Mouse (Mus musculus): ENCODE measurements at regions not wholly inside any gene's neighbourhood (a gene's known extent, or its start where the extent isn't known, plus 50 kb on each side); places are given as distances from the start of the nearest gene placed in this dataset.

GRCm38 (mm10) chr6:51709340-51710067, 185.8 kb downstream of the Snx10 start:
- ATAC-seq (no peak), DNase-seq (ENCODE audit: low spot score) (no peak)
- Histone ChIP-seq H3K9me3 (replicated peaks; ENCODE audit: control insufficient read depth, low read length) (no peaks in the 10 kb centered on the region), H3K4me2 (ENCODE audit: low read length) (no peak overlapping the region), H3K4me3 (ENCODE audit: low read depth, low read length) (no peak overlapping the region), H3K27ac (ENCODE audit: low read depth, low read length) (no peak overlapping the region), H3K4me1 (ENCODE audit: control insufficient read depth, insufficient read depth, low read length) (no peaks in the 10 kb centered on the region), H3K36me3 (ENCODE audit: control insufficient read depth, insufficient read depth, low read length) (no peaks in the 10 kb centered on the region), H3K9ac (ENCODE audit: low read length) (no peak overlapping the region), H3K27me3 (replicated peaks; ENCODE audit: control insufficient read depth, insufficient read depth, low read length) (no peaks in the 10 kb centered on the region)
- 72% methylated on average over 11 of the region's 11 CpGs for WGBS

DNA sequence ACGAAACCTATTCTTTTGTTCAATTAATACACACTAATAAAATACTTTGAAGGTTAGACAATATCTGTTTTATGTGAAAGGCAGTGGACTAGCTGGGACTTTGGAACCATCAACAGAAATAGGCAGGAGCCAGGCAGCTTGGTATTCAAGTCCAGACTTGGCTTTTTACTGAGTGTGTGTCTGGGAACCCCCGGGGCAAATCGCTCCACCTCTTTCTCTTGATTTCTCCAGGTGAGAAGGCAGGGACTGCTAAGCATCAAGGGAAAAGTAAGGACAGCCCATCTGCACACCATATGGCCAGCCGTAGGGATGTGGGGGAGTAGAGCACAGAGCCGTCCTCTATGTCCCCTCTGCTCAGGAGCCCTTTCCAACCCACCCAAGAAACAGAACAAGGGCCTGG, 186.5 kb downstream of the Snx10 start:
- no peak overlapping the region for H3K4me2 ChIP-seq (ENCODE audit: low read length)
- no peak overlapping the region for H3K27ac ChIP-seq (ENCODE audit: low read depth, low read length)
- 85% methylated on average over 5 of the region's 5 CpGs for WGBS
- H3K27me3 ChIP-seq (replicated peaks; ENCODE audit: control insufficient read depth, insufficient read depth, low read length), result no peaks in the 10 kb centered on the region
- H3K9ac ChIP-seq (ENCODE audit: low read length), result no peak overlapping the region
- no peaks in the 10 kb centered on the region for H3K36me3 ChIP-seq (ENCODE audit: control insufficient read depth, insufficient read depth, low read length)
- no peaks in the 10 kb centered on the region for H3K9me3 ChIP-seq (replicated peaks; ENCODE audit: control insufficient read depth, low read length)
- H3K4me1 ChIP-seq (ENCODE audit: control insufficient read depth, insufficient read depth, low read length), result no peaks in the 10 kb centered on the region
- no peak for DNase-seq (ENCODE audit: low spot score)
- ATAC-seq, result no peak
- H3K4me3 ChIP-seq (ENCODE audit: low read depth, low read length), result no peak overlapping the region

- no peaks in the 10 kb centered on the region for H3K4me1 ChIP-seq (ENCODE audit: control insufficient read depth, insufficient read depth, low read length)
- H3K9ac ChIP-seq (ENCODE audit: low read length), result no peak overlapping the region
- no peak for DNase-seq (ENCODE audit: low spot score)
- WGBS, result 90% methylated on average over 15 of the region's 15 CpGs
- H3K36me3 ChIP-seq (ENCODE audit: control insufficient read depth, insufficient read depth, low read length), result no peaks in the 10 kb centered on the region
- no peak overlapping the region for H3K4me2 ChIP-seq (ENCODE audit: low read length)
- no peak overlapping the region for H3K4me3 ChIP-seq (ENCODE audit: low read depth, low read length)
- no peaks in the 10 kb centered on the region for H3K9me3 ChIP-seq (replicated peaks; ENCODE audit: control insufficient read depth, low read length)
- no peaks in the 10 kb centered on the region for H3K27me3 ChIP-seq (replicated peaks; ENCODE audit: control insufficient read depth, insufficient read depth, low read length)
- H3K27ac ChIP-seq (ENCODE audit: low read depth, low read length), result no peak overlapping the region
- no peak for ATAC-seq
Measured at GRCm38 (mm10) chr6:51710926-51711615, 187.4 kb downstream of the Snx10 start.

DNA sequence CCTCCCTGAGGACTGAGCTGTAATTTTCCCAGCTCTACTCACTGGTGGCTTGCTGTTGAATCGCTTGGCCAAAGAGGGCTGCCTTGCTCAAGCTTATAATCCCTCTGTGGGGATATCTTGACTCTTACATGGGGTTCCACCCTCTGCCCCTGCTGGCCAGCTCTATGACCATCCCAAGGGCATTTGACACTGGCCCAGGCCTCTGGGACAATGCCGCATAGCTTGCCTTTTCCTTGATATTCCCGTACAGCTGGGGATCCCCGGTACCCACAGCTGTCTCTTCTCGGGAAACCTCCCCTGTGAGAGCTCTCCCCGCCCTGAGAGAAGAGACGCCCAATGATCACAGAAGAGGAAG, 187.9 kb downstream of the Snx10 start:
- WGBS, result 93% methylated on average over 7 of the region's 7 CpGs
- DNase-seq (ENCODE audit: low spot score), result no peak

GRCm38 (mm10) chr6:51715158-51715840, 191.6 kb downstream of the Snx10 start:
- no peak overlapping the region for H3K9ac ChIP-seq (ENCODE audit: low read length)
- H3K4me1 ChIP-seq (ENCODE audit: control insufficient read depth, insufficient read depth, low read length), result no peaks in the 10 kb centered on the region
- 31% methylated on average over 8 of the region's 8 CpGs for WGBS
- H3K4me3 ChIP-seq (ENCODE audit: low read depth, low read length), result no peak overlapping the region
- H3K9me3 ChIP-seq (replicated peaks; ENCODE audit: control insufficient read depth, low read length), result no peaks in the 10 kb centered on the region
- H3K4me2 ChIP-seq (ENCODE audit: low read length), result no peak overlapping the region
- no peaks in the 10 kb centered on the region for H3K36me3 ChIP-seq (ENCODE audit: control insufficient read depth, insufficient read depth, low read length)
- ATAC-seq, result no peak
- no peak for DNase-seq (ENCODE audit: low spot score)
- no peak overlapping the region for H3K27ac ChIP-seq (ENCODE audit: low read depth, low read length)
- H3K27me3 ChIP-seq (replicated peaks; ENCODE audit: control insufficient read depth, insufficient read depth, low read length), result no peaks in the 10 kb centered on the region

More for the DNA sequence above, 187.9 kb downstream of the Snx10 start:
- no peak for ATAC-seq
- Histone ChIP-seq H3K9ac (ENCODE audit: low read length) (no peak overlapping the region), H3K9me3 (replicated peaks; ENCODE audit: control insufficient read depth, low read length) (no peaks in the 10 kb centered on the region), H3K27ac (ENCODE audit: low read depth, low read length) (no peak overlapping the region), H3K4me1 (ENCODE audit: control insufficient read depth, insufficient read depth, low read length) (no peaks in the 10 kb centered on the region), H3K27me3 (replicated peaks; ENCODE audit: control insufficient read depth, insufficient read depth, low read length) (no peaks in the 10 kb centered on the region), H3K4me2 (ENCODE audit: low read length) (no peak overlapping the region), H3K4me3 (ENCODE audit: low read depth, low read length) (no peak overlapping the region), H3K36me3 (ENCODE audit: control insufficient read depth, insufficient read depth, low read length) (no peaks in the 10 kb centered on the region)

- no peak overlapping the region for H3K9ac ChIP-seq (ENCODE audit: low read length)
- no peak overlapping the region for H3K4me2 ChIP-seq (ENCODE audit: low read length)
- no peaks in the 10 kb centered on the region for H3K36me3 ChIP-seq (ENCODE audit: control insufficient read depth, insufficient read depth, low read length)
- H3K9me3 ChIP-seq (replicated peaks; ENCODE audit: control insufficient read depth, low read length), result no peaks in the 10 kb centered on the region
- no peak overlapping the region for H3K27ac ChIP-seq (ENCODE audit: low read depth, low read length)
- DNase-seq (ENCODE audit: low spot score) (no peak), ATAC-seq (no peak)
- H3K4me1 ChIP-seq (ENCODE audit: control insufficient read depth, insufficient read depth, low read length), result no peaks in the 10 kb centered on the region
- WGBS, result 87% methylated on average over 7 of the region's 7 CpGs
- H3K27me3 ChIP-seq (replicated peaks; ENCODE audit: control insufficient read depth, insufficient read depth, low read length), result no peaks in the 10 kb centered on the region
- H3K4me3 ChIP-seq (ENCODE audit: low read depth, low read length), result no peak overlapping the region
Measured at GRCm38 (mm10) chr6:51717386-51717785, 193.7 kb downstream of the Snx10 start.

GRCm38 (mm10) chr6:51720705-51721104, 197.0 kb downstream of the Snx10 start:
- Histone ChIP-seq H3K9me3 (replicated peaks; ENCODE audit: control insufficient read depth, low read length) (no peaks in the 10 kb centered on the region), H3K4me1 (ENCODE audit: control insufficient read depth, insufficient read depth, low read length) (no peaks in the 10 kb centered on the region), H3K27me3 (replicated peaks; ENCODE audit: control insufficient read depth, insufficient read depth, low read length) (no peaks in the 10 kb centered on the region), H3K27ac (ENCODE audit: low read depth, low read length) (no peak overlapping the region), H3K4me3 (ENCODE audit: low read depth, low read length) (no peak overlapping the region), H3K9ac (ENCODE audit: low read length) (no peak overlapping the region), H3K36me3 (ENCODE audit: control insufficient read depth, insufficient read depth, low read length) (no peaks in the 10 kb centered on the region), H3K4me2 (ENCODE audit: low read length) (no peak overlapping the region)
- ATAC-seq (no peak), DNase-seq (ENCODE audit: low spot score) (no peak)
- WGBS, result 78% methylated on average over 7 of the region's 7 CpGs

GRCm38 (mm10) chr6:51723053-51723452, 199.4 kb downstream of the Snx10 start:
- Histone ChIP-seq H3K9me3 (replicated peaks; ENCODE audit: control insufficient read depth, low read length) (no peaks in the 10 kb centered on the region), H3K4me1 (ENCODE audit: control insufficient read depth, insufficient read depth, low read length) (no peaks in the 10 kb centered on the region; the same call in 1 of the 2 replicates), H3K4me2 (ENCODE audit: low read length) (no peak overlapping the region), H3K36me3 (ENCODE audit: control insufficient read depth, insufficient read depth, low read length) (no peaks in the 10 kb centered on the region), H3K9ac (ENCODE audit: low read length) (no peak overlapping the region), H3K27me3 (replicated peaks; ENCODE audit: control insufficient read depth, insufficient read depth, low read length) (no peaks in the 10 kb centered on the region), H3K27ac (ENCODE audit: low read depth, low read length) (no peak overlapping the region), H3K4me3 (ENCODE audit: low read depth, low read length) (no peak overlapping the region)
- 50% methylated on average over 4 of the region's 4 CpGs for WGBS
- DNase-seq (ENCODE audit: low spot score) (peak; percentile 36), ATAC-seq (no peak)

GRCm38 (mm10) chr6:51727191-51727590, 203.5 kb downstream of the Snx10 start:
- DNase-seq (ENCODE audit: low spot score) (no peak), ATAC-seq (no peak)
- no peaks in the 10 kb centered on the region for H3K27me3 ChIP-seq (replicated peaks; ENCODE audit: control insufficient read depth, insufficient read depth, low read length)
- H3K4me3 ChIP-seq (ENCODE audit: low read depth, low read length), result no peak overlapping the region
- H3K27ac ChIP-seq (ENCODE audit: low read depth, low read length), result no peak overlapping the region
- no peak overlapping the region for H3K9ac ChIP-seq (ENCODE audit: low read length)
- no peaks in the 10 kb centered on the region for H3K9me3 ChIP-seq (replicated peaks; ENCODE audit: control insufficient read depth, low read length)
- H3K4me2 ChIP-seq (ENCODE audit: low read length), result no peak overlapping the region
- 80% methylated on average over 8 of the region's 8 CpGs for WGBS
- H3K36me3 ChIP-seq (ENCODE audit: control insufficient read depth, insufficient read depth, low read length), result no peaks in the 10 kb centered on the region
- peaks cover 14% of the 10 kb centered on the region for H3K4me1 ChIP-seq (ENCODE audit: control insufficient read depth, insufficient read depth, low read length)

All from forebrain, embryonic 14.5 days (tissue).